Mouse (Mus musculus): ENCODE results near the gene Nr2f2. TPM values are rescaled to one million over a fixed set of nuclear protein-coding genes. Genes with fewer than 3 reads are reported as not detected.

Nr2f2 gene
- total and polyA plus RNA-seq, 2 experiments from 2014 or later, result 43.1 to 74.2 TPM

DNA sequence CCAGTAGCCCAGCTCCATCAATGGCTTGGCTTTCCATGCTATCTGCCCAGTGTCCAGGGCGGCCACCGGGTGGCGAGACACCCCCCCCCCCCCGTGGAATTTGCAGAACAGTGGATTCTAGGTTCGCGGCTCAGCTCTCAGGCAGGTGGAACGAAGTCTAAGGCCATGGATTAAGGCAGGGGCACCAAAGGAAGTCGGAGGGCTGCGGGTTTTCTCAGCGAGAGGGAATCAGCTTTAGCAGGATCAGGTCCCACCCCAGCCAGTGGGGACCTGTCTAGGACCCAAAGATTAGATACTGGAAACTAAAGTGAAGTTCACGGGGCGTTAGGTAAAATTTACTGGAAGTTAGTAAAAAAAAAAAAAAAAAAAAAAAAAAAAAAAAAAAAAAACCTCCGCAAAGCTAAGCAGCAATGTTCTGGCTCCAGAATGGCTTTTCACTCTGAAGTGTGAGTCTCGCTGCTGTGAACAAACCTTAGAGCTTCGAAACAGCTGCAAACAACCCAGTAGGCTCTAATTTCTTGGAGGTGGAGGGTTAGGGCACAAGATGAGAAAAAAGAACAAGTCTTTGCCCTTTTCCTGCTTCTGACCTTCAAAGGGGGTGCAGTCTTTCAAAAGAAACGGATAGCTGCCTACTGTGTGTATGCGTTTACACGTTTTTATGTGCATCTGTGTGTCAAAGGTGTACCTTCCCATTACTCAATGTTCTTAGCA, 4.2 kb upstream of the Nr2f2 start:
- DNase-seq (ENCODE audit: low spot score) (peak; percentile 6), ATAC-seq (no peak)
- Histone ChIP-seq H3K27ac (peak overlapping the region; percentile 73; the same call in 1 of the 2 replicates), H3K9ac (replicated peaks; ENCODE audit: low read length) (peak overlapping the region; percentile 39; the same call in 1 of the 2 replicates), H3K27me3 (ENCODE audit: insufficient read depth, low read length) (peaks cover 20% of the 10 kb centered on the region), H3K4me1 (ENCODE audit: insufficient read depth, low read length) (no peaks in the 10 kb centered on the region), H3K4me2 (ENCODE audit: low read depth, low read length) (peak overlapping the region; percentile 77), H3K9me3 (ENCODE audit: low read length) (no peaks in the 10 kb centered on the region), H3K4me3 (ENCODE audit: low read length) (peak overlapping the region; percentile 23; the same call in 1 of the 2 replicates), H3K36me3 (ENCODE audit: insufficient read depth, low read length) (no peaks in the 10 kb centered on the region)
- no peak for TF ChIP-seq CTCF (IDR thresholded peaks at IDR 0.05; ENCODE audit: low read depth)
- 6% methylated on average over 18 of the region's 18 CpGs for WGBS

DNA sequence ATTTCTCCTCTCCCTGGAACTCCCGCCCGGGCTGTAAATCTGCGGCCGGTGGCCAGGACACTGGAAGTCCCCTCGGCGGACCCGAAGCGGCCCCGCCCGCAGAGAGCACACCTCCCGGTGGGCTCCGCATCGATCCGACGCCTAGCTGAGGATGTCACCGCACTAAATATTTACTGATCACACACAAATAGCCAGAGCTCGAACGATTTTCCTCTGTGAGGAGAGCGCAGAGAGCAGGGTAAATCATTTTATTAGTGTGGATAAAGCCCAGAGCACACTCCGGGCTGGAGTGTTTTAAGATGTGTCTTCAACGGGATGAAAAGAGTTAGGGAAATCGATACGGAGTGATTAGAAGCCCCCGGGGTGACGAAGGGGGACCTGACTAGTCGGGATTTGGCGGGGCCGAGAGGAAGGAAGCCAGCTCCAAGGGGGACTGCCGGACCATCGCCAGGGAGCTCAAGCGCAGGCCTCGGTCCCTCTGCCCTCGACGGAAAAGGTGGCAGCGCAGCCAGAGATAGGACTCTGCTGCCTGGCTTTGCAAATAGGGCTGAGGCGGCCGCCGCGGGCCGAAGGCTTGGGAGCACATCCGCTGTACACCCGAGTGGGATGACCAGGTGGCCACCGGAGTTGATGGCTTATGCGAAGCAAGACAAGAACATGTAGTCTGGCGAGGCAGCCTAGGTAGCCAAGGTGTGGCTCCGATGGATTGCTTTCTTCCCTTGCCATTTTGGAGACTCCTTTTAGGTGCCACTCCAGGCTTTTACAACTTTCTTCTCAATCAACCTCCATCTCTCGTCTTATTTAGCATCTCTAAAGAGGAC, 3.4 kb upstream of the Nr2f2 start:
- ATAC-seq (peak; percentile 37), DNase-seq (ENCODE audit: low spot score) (peak; percentile 36)
- H3K4me1 ChIP-seq (ENCODE audit: insufficient read depth, low read length), result no peaks in the 10 kb centered on the region
- H3K9ac ChIP-seq (replicated peaks; ENCODE audit: low read length), result peak overlapping the region; percentile 39
- peak overlapping the region; percentile 73 for H3K27ac ChIP-seq
- no peaks in the 10 kb centered on the region for H3K9me3 ChIP-seq (ENCODE audit: low read length)
- H3K36me3 ChIP-seq (ENCODE audit: insufficient read depth, low read length), result no peaks in the 10 kb centered on the region
- H3K4me2 ChIP-seq (ENCODE audit: low read depth, low read length), result peak overlapping the region; percentile 77
- TF ChIP-seq CTCF (IDR thresholded peaks at IDR 0.05; ENCODE audit: low read depth), result no peak
- peak overlapping the region; percentile 23 for H3K4me3 ChIP-seq (ENCODE audit: low read length)
- peaks cover 23% of the 10 kb centered on the region for H3K27me3 ChIP-seq (ENCODE audit: insufficient read depth, low read length)
- WGBS, result 2% methylated on average over 47 of the region's 47 CpGs

DNA sequence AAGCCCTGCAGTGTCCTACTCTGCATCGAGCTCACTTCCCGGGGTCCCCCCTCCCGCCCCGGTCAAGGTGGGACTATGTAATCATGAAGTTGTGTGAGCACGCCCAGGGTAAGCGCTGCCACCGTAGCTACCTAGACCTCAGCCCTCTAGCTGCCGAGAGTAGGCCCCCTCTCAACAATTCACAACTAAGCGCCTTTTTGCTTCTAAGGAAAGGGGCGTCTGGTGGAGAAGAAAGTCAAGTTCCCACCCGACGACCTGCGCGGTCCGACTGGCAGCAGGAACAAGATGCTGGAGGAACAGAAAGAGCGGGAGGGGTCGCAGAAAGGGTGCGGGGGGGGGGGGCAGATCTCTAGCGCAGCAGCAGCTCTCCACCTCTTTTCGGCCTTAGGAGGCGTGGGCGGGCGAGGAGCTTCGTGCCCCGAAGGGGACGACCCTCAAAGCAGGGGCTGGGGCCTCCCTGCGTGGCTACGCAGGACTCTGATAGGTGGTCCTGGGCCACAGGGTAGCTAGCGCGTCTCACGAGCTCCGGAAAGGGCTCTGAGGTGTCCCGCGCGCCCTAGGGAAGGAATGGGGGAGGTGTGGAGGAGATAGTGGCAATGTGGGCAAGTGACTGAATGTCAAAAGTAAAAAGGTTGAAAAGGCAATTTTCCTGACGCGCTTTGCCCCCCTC, 2.7 kb upstream of the Nr2f2 start:
- TF ChIP-seq CTCF (IDR thresholded peaks at IDR 0.05; ENCODE audit: low read depth), result no peak; the same call in 1 of the 2 replicates
- ATAC-seq (peak; percentile 55), DNase-seq (ENCODE audit: low spot score) (peak; percentile 26)
- Histone ChIP-seq H3K27ac (peak overlapping the region; percentile 73; the same call in 1 of the 2 replicates), H3K4me1 (ENCODE audit: insufficient read depth, low read length) (no peaks in the 10 kb centered on the region), H3K9ac (replicated peaks; ENCODE audit: low read length) (peak overlapping the region; percentile 39; the same call in 1 of the 2 replicates), H3K9me3 (ENCODE audit: low read length) (no peaks in the 10 kb centered on the region), H3K36me3 (ENCODE audit: insufficient read depth, low read length) (no peaks in the 10 kb centered on the region), H3K4me2 (ENCODE audit: low read depth, low read length) (peak overlapping the region; percentile 77), H3K4me3 (ENCODE audit: low read length) (peak overlapping the region; percentile 23), H3K27me3 (ENCODE audit: insufficient read depth, low read length) (peaks cover 23% of the 10 kb centered on the region)
- 4% methylated on average over 37 of the region's 37 CpGs for WGBS

DNA sequence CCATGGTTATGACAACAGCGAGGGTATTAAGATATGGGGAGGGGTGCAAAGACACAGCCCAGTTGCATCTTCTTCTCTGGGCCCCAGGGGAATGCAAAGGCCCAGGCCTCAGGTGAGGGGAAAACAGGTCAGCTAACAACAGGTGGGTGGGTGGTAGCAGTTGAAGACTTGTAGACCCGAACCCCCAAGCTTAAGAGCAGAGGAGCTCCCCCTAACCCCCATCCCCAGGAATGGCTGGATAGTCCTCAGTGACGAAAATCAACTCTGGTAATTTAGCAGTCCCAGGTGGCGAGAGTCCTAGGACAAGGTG, 2.2 kb upstream of the Nr2f2 start:
- Histone ChIP-seq H3K4me1 (ENCODE audit: insufficient read depth, low read length) (no peaks in the 10 kb centered on the region), H3K27ac (peak overlapping the region; percentile 73; the same call in 1 of the 2 replicates), H3K27me3 (ENCODE audit: insufficient read depth, low read length) (peaks cover 23% of the 10 kb centered on the region), H3K9ac (replicated peaks; ENCODE audit: low read length) (no peak overlapping the region; the same call in 1 of the 2 replicates), H3K9me3 (ENCODE audit: low read length) (no peaks in the 10 kb centered on the region), H3K36me3 (ENCODE audit: insufficient read depth, low read length) (no peaks in the 10 kb centered on the region), H3K4me3 (ENCODE audit: low read length) (peak overlapping the region; percentile 23), H3K4me2 (ENCODE audit: low read depth, low read length) (peak overlapping the region; percentile 77)
- 32% methylated on average over 4 of the region's 4 CpGs for WGBS
- DNase-seq (ENCODE audit: low spot score), result peak; percentile 4
- no peak for TF ChIP-seq CTCF (IDR thresholded peaks at IDR 0.05; ENCODE audit: low read depth)
- ATAC-seq, result no peak

DNA sequence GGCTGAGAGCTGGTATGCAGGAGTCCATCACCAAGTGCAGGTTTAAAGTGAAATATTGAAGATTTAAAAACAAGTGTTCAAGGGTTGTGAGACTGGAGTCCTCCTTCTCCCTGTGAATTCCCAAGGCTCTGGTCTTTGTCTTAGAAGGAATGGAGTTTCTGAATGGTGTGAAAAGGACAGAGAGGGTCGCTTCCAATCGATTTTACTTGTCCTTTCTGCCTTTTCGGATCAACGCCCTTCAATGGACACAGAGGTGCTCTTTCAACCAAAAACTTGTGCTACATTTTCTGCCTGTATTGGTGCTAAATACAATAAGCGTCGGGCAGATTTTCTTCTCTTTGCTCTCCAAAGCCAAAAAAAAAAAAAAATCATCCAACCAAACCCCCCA, 1.7 kb upstream of the Nr2f2 start:
- no peak overlapping the region for H3K9ac ChIP-seq (replicated peaks; ENCODE audit: low read length)
- no peaks in the 10 kb centered on the region for H3K4me1 ChIP-seq (ENCODE audit: insufficient read depth, low read length)
- no peak for TF ChIP-seq CTCF (IDR thresholded peaks at IDR 0.05; ENCODE audit: low read depth)
- H3K4me2 ChIP-seq (ENCODE audit: low read depth, low read length), result peak overlapping the region; percentile 77
- ATAC-seq (no peak), DNase-seq (ENCODE audit: low spot score) (no peak)
- H3K9me3 ChIP-seq (ENCODE audit: low read length), result no peaks in the 10 kb centered on the region
- WGBS, result 25% methylated on average over 6 of the region's 6 CpGs
- H3K27me3 ChIP-seq (ENCODE audit: insufficient read depth, low read length), result peaks cover 26% of the 10 kb centered on the region
- peak overlapping the region; percentile 48; the same call in 1 of the 2 replicates for H3K4me3 ChIP-seq (ENCODE audit: low read length)
- H3K27ac ChIP-seq, result peak overlapping the region; percentile 42
- no peaks in the 10 kb centered on the region for H3K36me3 ChIP-seq (ENCODE audit: insufficient read depth, low read length)

DNA sequence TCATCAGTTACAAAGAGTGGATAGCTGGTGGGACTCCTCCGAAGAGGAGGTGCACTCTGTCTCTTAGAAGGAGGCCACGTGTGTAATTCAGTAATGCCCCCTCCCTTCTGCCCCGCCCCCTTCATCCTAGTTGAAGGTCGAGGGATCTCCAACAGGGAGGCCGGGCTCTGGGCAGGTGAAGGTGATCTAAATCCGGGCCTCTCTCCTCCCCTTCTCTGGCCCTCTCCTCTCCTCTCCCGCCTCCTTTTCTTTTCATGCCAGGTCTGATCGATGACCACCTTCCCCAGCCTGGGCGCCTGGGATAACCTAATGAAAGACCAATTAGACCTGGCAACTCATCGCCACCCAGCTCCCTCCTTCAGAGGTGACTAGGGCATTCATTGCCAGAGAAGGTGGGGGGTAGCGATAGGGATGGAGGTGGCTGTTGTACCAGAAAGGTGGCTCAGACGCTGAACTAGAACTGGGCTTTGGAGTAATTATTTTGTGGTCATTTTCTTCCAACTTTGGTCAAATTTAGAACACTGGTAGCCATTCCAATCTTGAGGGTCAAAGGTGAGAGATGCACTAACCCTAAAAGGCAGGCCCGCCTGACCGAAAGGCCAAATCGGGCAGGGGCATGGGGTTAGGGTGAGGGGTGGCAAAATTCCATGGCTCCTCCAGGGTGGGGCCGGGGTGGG, 1.2 kb upstream of the Nr2f2 start:
- no peak for ATAC-seq
- 17% methylated on average over 16 of the region's 16 CpGs for WGBS

More for the DNA sequence above, 1.2 kb upstream of the Nr2f2 start:
- no peaks in the 10 kb centered on the region for H3K4me1 ChIP-seq (ENCODE audit: insufficient read depth, low read length)
- H3K27me3 ChIP-seq (ENCODE audit: insufficient read depth, low read length), result peaks cover 26% of the 10 kb centered on the region
- no peaks in the 10 kb centered on the region for H3K36me3 ChIP-seq (ENCODE audit: insufficient read depth, low read length)
- H3K9me3 ChIP-seq (ENCODE audit: low read length), result no peaks in the 10 kb centered on the region
- H3K9ac ChIP-seq (replicated peaks; ENCODE audit: low read length), result 0 out of 2 replicates have a peak overlapping the region, but pooled peaks have one; percentile 14
- peak; percentile 12 for DNase-seq (ENCODE audit: low spot score)
- no peak for TF ChIP-seq CTCF (IDR thresholded peaks at IDR 0.05; ENCODE audit: low read depth)
- H3K4me2 ChIP-seq (ENCODE audit: low read depth, low read length), result peak overlapping the region; percentile 77
- H3K27ac ChIP-seq, result peak overlapping the region; percentile 42
- peak overlapping the region; percentile 48 for H3K4me3 ChIP-seq (ENCODE audit: low read length)

Measured in hindbrain, postnatal 0 days (tissue).